Mouse (Mus musculus): ENCODE measurements around the gene Npas3. TPM values are rescaled to one million over a fixed set of nuclear protein-coding genes. Genes with fewer than 3 reads are reported as not detected.

Gene Npas3
- polyA plus RNA-seq, 1 experiment from 2014 or later: 32.7 TPM

- 50% methylated on average over 7 of the region's 7 CpGs for WGBS
- Histone ChIP-seq H3K4me1 (replicated peaks) (peaks cover 32% of the 10 kb centered on the region), H3K4me3 (replicated peaks) (no peak overlapping the region), H3K4me2 (replicated peaks) (no peak overlapping the region), H3K9ac (replicated peaks) (no peak overlapping the region), H3K27ac (no peak overlapping the region), H3K36me3 (no peaks in the 10 kb centered on the region), H3K9me3 (no peaks in the 10 kb centered on the region), H3K27me3 (no peaks in the 10 kb centered on the region)
- no peak for ATAC-seq
Measured at GRCm38 (mm10) chr12:53621271-53621670, 372.8 kb downstream of the Npas3 start.

DNA sequence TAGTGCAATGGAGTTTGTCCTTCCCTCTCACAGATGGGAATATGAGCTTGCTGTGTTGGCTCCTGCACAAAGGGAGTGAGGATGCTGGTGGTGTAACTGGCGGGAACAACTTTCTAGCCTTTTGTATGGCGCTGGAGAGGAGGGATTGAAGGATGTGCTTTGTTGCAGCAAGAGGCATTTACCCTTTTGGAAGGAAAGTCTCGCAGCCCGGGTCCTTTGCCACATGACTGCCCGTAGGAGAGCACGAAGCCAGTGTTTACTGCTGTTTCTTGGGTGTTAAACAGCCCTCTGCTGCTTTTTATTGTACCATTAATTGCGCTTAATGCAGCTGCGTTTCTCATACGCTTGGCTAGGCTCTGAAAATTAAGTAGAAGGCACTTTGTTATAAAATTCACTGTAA, 375.3 kb downstream of the Npas3 start:
- no peak for ATAC-seq
- Histone ChIP-seq H3K4me2 (replicated peaks) (no peak overlapping the region), H3K4me1 (replicated peaks) (peaks cover 32% of the 10 kb centered on the region), H3K9ac (replicated peaks) (no peak overlapping the region), H3K4me3 (replicated peaks) (no peak overlapping the region), H3K9me3 (no peaks in the 10 kb centered on the region), H3K27me3 (no peaks in the 10 kb centered on the region), H3K36me3 (no peaks in the 10 kb centered on the region), H3K27ac (peak overlapping the region; percentile 64)
- 20% methylated on average over 9 of the region's 9 CpGs for WGBS

DNA sequence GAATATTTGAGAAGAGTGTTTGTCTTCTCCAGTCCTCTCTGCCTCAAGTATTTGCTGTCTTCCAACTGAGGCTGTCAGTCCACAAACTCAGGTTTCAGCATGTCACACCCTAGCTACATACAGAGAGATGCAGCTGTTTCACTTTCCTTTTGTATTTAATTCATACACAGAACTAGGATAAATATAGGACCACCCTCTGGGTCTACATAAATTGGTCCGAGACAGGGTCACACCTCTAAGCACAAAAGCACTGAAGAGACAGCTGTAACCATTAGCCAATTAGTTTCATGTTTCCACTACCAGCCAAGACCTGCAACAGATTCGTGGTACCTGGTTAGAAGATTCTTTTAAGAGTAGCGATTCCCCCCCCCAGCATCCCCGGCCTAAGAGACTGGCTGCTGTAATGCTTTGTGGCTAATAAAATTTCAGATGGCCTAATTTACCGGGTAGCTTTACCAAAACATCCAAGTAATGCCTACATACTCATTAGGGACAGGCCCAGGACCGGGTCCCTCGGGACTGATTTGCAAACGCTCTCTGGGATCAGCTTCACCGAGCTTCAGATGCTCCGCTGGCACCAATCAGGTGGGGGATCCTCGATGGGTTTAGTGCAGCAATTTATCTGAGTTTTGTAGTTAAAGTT, 376.0 kb downstream of the Npas3 start:
- Histone ChIP-seq H3K27me3 (no peaks in the 10 kb centered on the region), H3K4me1 (replicated peaks) (peaks cover 32% of the 10 kb centered on the region), H3K9ac (replicated peaks) (no peak overlapping the region), H3K27ac (peak overlapping the region; percentile 64; the same call in 1 of the 2 replicates), H3K4me3 (replicated peaks) (no peak overlapping the region), H3K9me3 (no peaks in the 10 kb centered on the region), H3K36me3 (no peaks in the 10 kb centered on the region), H3K4me2 (replicated peaks) (no peak overlapping the region)
- peak; percentile 37; the same call in 1 of the 2 replicates for ATAC-seq
- WGBS: 56% methylated on average over 11 of the region's 11 CpGs

DNA sequence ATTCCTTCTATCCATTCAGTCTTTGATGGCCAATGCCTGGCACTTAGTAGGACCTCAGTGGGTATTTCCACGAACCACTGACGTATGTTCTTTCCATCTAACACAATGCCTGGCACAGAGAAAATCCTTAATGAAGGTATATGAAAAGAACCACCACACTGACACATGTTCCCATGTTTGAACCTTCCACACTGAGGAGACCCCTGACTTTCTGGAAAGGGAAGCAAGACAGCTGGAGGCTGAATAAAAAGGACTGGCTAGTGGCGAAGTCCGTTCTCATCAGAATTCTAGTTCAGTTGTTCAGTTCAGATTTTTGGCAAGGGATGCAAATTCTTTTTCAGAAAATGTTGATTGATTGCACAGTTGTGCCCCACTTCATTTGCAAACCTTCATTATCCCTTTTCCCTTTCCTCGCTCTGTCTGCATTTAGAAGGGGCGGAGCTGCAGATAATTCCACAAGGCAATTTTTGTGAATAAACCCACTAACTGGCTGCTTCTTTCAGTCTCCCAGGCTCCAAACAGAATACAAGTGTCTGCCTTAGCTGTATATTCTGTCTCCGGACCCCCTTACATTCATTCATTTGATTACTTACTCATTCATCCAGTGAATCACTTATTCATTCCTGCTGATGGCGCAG, 381.1 kb downstream of the Npas3 start:
- Histone ChIP-seq H3K27ac (no peak overlapping the region), H3K9me3 (no peaks in the 10 kb centered on the region), H3K27me3 (no peaks in the 10 kb centered on the region), H3K9ac (replicated peaks) (no peak overlapping the region), H3K4me3 (replicated peaks) (no peak overlapping the region), H3K4me2 (replicated peaks) (no peak overlapping the region), H3K4me1 (replicated peaks) (peaks cover 30% of the 10 kb centered on the region), H3K36me3 (no peaks in the 10 kb centered on the region)
- no peak for ATAC-seq
- WGBS: 73% methylated on average over 8 of the region's 8 CpGs

DNA sequence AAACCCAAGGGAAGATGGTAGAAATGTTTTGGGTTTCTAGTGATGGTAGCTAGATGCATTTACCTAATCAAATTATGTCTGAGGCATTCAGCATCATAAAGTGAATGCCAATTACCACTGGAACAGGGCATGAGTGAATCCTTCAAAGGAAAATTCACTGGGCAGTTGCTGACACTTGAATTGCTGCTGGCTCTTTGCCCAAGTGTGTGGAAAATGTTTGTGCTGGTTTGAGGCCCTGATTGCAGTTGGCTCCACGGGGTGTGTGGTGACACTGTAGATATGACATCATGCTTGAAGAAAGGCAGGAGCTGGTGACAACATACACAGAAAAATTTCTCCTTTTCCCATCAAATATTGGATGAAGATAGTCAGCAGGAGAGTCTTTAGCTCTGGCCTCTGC, 382.1 kb downstream of the Npas3 start:
- H3K9ac ChIP-seq (replicated peaks): no peak overlapping the region
- H3K4me1 ChIP-seq (replicated peaks): peaks cover 27% of the 10 kb centered on the region; the same call in 1 of the 2 replicates
- H3K27me3 ChIP-seq: no peaks in the 10 kb centered on the region
- H3K4me3 ChIP-seq (replicated peaks): no peak overlapping the region
- no peak overlapping the region for H3K4me2 ChIP-seq (replicated peaks)
- 75% methylated on average over 1 of the region's 1 CpGs for WGBS
- H3K27ac ChIP-seq: no peak overlapping the region; the same call in 1 of the 2 replicates
- ATAC-seq: no peak
- H3K36me3 ChIP-seq: no peaks in the 10 kb centered on the region
- H3K9me3 ChIP-seq: no peaks in the 10 kb centered on the region

DNA sequence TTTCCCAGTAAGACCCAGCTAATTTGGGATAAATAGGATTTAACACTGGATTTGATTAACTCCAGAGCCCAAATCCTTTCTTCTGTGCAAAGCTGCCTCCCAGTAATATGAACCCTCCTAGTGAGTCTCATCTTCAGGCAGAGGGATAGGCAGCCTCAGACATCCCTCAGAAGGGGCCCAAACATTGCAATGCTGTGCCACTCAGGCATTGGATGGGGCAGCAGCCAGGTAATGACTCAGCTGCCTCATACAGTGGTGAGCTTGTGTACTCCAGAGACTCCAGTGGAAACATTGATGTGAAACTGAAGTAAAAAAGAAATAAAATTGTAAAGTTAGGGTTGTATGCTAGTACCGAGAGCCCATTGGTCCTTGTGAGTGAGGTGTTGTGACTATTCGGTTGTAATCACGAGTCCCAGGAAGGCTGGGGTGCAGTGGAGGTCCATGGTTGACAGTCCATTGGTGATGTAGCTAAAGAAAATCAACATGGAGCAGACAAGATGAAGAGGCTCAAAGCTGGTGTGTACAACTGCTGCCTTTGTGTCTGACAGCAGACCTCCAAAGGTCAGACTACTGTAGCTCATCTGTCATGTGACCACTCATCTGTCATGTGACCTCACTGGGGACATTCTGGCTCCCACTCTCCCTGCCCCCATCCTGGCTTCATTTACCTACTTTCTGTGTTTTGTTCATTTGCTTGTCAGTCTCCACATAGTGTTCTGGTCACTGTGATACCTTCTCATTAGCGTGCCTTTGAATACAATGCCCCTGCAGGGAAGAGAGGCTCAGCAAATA, 383.0 kb downstream of the Npas3 start:
- Histone ChIP-seq H3K4me2 (replicated peaks) (no peak overlapping the region), H3K27me3 (no peaks in the 10 kb centered on the region), H3K4me3 (replicated peaks) (no peak overlapping the region), H3K27ac (no peak overlapping the region), H3K9ac (replicated peaks) (no peak overlapping the region), H3K9me3 (no peaks in the 10 kb centered on the region), H3K4me1 (replicated peaks) (peaks cover 34% of the 10 kb centered on the region), H3K36me3 (no peaks in the 10 kb centered on the region)
- WGBS: 91% methylated on average over 4 of the region's 4 CpGs
- no peak for ATAC-seq

GRCm38 (mm10) chr12:53638571-53638970, 390.1 kb downstream of the Npas3 start:
- no peaks in the 10 kb centered on the region for H3K36me3 ChIP-seq
- no peak for ATAC-seq

DNA sequence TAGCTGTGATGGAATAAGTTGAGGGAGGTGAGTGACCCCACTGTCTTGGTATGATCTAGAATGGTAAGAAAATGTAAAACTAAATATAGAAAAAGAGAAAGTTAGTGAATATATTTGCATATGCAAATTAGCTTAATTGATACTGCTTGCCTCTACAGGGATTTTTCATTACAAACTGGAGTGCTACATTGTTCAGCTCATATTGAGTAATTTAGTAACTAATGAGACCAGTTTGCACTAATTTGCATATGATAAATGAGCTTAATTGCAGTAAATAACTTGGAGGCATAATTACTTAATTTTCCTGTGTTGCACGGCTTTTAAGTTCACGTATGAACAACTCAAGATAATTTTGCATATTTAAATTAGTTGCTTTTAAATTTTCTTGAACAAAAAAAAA, 398.8 kb downstream of the Npas3 start:
- Histone ChIP-seq H3K4me1 (replicated peaks) (0 out of 2 replicates have a peak, but pooled peaks cover 3% of the 10 kb centered on the region), H3K27ac (no peak overlapping the region), H3K36me3 (no peaks in the 10 kb centered on the region), H3K27me3 (no peaks in the 10 kb centered on the region), H3K9me3 (no peaks in the 10 kb centered on the region), H3K9ac (replicated peaks) (no peak overlapping the region), H3K4me2 (replicated peaks) (no peak overlapping the region), H3K4me3 (replicated peaks) (no peak overlapping the region)
- 77% methylated on average over 2 of the region's 2 CpGs for WGBS
- ATAC-seq: no peak

More at GRCm38 (mm10) chr12:53638571-53638970, 390.1 kb downstream of the Npas3 start:
- Histone ChIP-seq H3K4me3 (replicated peaks) (no peak overlapping the region), H3K27ac (no peak overlapping the region), H3K4me2 (replicated peaks) (no peak overlapping the region), H3K9ac (replicated peaks) (no peak overlapping the region), H3K4me1 (replicated peaks) (peaks cover 15% of the 10 kb centered on the region; the same call in 1 of the 2 replicates), H3K9me3 (no peaks in the 10 kb centered on the region), H3K27me3 (no peaks in the 10 kb centered on the region)

DNA sequence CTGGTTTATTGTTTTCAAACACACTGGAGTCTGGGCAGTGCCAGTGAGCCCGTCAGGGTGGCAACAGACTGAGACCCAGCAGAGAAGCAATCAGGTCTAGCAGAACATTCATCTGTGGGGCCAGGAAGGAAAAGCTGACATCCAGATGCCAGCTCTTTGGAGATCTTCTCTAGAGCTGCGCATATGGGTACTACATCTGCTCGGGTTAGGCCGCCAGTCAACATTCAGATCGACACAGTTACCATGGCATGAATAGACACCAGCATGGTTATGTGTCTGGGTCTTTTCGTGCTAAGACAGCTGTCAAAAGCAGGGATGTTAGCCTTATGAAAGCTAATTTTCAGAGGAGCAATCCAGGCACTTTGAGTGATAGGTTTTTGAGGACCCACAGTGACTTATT, 407.8 kb downstream of the Npas3 start:
- no peaks in the 10 kb centered on the region for H3K36me3 ChIP-seq
- H3K27ac ChIP-seq: no peak overlapping the region
- H3K4me2 ChIP-seq (replicated peaks): no peak overlapping the region
- 88% methylated on average over 6 of the region's 6 CpGs for WGBS
- H3K4me1 ChIP-seq (replicated peaks): peaks cover 25% of the 10 kb centered on the region
- no peak for ATAC-seq
- no peak overlapping the region for H3K9ac ChIP-seq (replicated peaks)
- no peaks in the 10 kb centered on the region for H3K27me3 ChIP-seq
- H3K4me3 ChIP-seq (replicated peaks): no peak overlapping the region
- no peaks in the 10 kb centered on the region for H3K9me3 ChIP-seq

DNA sequence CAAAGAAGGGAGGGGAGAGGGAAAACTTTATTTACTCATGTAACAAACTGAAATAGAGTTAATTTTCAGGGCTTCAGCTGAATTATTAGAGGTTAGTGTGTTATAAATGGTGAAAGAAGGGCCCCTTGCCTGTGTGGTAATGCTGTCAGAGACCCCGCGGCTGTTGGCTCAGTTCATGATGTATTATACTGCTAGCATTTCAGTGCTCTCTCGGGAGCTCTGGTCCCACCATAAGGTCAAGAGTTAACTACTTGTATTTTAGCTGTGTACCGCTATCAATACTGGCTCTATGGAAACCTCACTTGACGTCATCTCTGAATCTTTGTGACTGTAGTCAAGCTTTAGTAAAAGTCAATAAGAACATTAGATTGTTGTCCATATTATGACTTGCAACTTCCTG, 415.6 kb downstream of the Npas3 start:
- no peaks in the 10 kb centered on the region for H3K27me3 ChIP-seq
- WGBS: 58% methylated on average over 5 of the region's 5 CpGs
- no peak overlapping the region for H3K4me2 ChIP-seq (replicated peaks)
- H3K9me3 ChIP-seq: no peaks in the 10 kb centered on the region
- no peak overlapping the region for H3K9ac ChIP-seq (replicated peaks)
- no peaks in the 10 kb centered on the region for H3K36me3 ChIP-seq
- peaks cover 9% of the 10 kb centered on the region for H3K4me1 ChIP-seq (replicated peaks)
- ATAC-seq: no peak
- 0 out of 2 replicates have a peak overlapping the region, but pooled peaks have one; percentile 14 for H3K27ac ChIP-seq
- H3K4me3 ChIP-seq (replicated peaks): no peak overlapping the region

GRCm38 (mm10) chr12:53671846-53672245, 423.4 kb downstream of the Npas3 start:
- ATAC-seq: no peak
- H3K9ac ChIP-seq (replicated peaks): no peak overlapping the region
- no peaks in the 10 kb centered on the region for H3K27me3 ChIP-seq
- no peak overlapping the region for H3K4me3 ChIP-seq (replicated peaks)
- H3K36me3 ChIP-seq: no peaks in the 10 kb centered on the region
- H3K4me2 ChIP-seq (replicated peaks): no peak overlapping the region
- no peaks in the 10 kb centered on the region; the same call in 1 of the 2 replicates for H3K4me1 ChIP-seq (replicated peaks)
- H3K9me3 ChIP-seq: no peaks in the 10 kb centered on the region
- no peak overlapping the region for H3K27ac ChIP-seq
- WGBS: 75% methylated on average over 2 of the region's 2 CpGs

DNA sequence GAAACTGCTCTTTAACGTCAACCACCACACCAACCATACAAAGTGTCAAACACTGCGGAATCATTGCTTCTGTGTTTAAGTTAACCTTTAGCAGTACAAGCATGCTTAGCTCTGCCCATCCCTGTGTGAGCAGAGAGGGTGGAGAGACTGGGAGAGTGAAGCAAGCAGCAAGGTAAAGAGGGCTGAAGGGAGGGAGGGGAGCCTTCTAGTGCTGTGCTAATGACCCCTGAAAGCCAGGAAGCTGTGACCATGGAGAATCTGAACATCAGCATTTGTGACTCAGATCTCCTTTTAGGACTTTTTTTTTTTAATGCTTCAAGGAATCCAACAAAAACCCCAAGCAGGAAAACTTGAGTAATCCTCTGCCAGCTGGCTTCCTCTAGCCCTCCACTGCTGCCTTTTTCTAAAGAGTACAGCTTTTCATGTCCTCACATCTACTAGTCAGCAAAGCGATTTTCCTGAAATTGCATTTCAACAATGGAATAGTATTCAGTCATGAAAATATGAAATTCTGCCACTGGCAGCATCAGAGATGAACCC, 428.7 kb downstream of the Npas3 start:
- H3K4me3 ChIP-seq (replicated peaks): no peak overlapping the region
- H3K27ac ChIP-seq: no peak overlapping the region
- 90% methylated on average over 3 of the region's 3 CpGs for WGBS
- peaks cover 11% of the 10 kb centered on the region for H3K4me1 ChIP-seq (replicated peaks)
- H3K9ac ChIP-seq (replicated peaks): no peak overlapping the region
- no peak for ATAC-seq
- H3K36me3 ChIP-seq: no peaks in the 10 kb centered on the region
- H3K27me3 ChIP-seq: no peaks in the 10 kb centered on the region
- no peak overlapping the region for H3K4me2 ChIP-seq (replicated peaks)
- no peaks in the 10 kb centered on the region for H3K9me3 ChIP-seq

Measured in midbrain, embryonic 13.5 days (tissue).